Mouse (Mus musculus) neural tube, embryonic 12.5 days (tissue): ENCODE measurements around the gene En2. TPM values are rescaled to one million over a fixed set of nuclear protein-coding genes. Genes with fewer than 3 reads are reported as not detected.
A peak's percentile ranks its signal among the peaks of the same experiment; 100 is the strongest.

Experiments used
- ATAC-seq: fragments of 200-750 bp; cut with Nextera tagmentation; 2 replicates; pipeline ENCODE4 v1.8.0; 2017; ENCODE audit warnings: low read depth, mild to moderate bottlenecking, moderate TSS enrichment, moderate library complexity; ENCODE audit not compliant: low FRiP score
- H3K27ac ChIP-seq: fragments of 300-500 bp; sonication (generic); 2 replicates; pipeline ENCODE4 v1.5.1; 2016
- H3K27me3 ChIP-seq: fragments of 300-500 bp; sonication (generic); replicated peaks from 2 replicates; pipeline ENCODE4 v1.6.1; 2016; ENCODE audit warnings: mild to moderate bottlenecking
- H3K36me3 ChIP-seq: fragments of 300-500 bp; sonication (generic); 2 replicates; pipeline ENCODE4 v1.6.1; 2016; ENCODE audit warnings: mild to moderate bottlenecking
- H3K4me1 ChIP-seq: fragments of 300-500 bp; sonication (generic); 2 replicates; pipeline ENCODE4 v1.6.1; 2016
- H3K4me2 ChIP-seq: fragments of 300-500 bp; sonication (generic); replicated peaks from 2 replicates; pipeline ENCODE4 v1.6.1; 2016; ENCODE audit warnings: mild to moderate bottlenecking
- H3K4me3 ChIP-seq: fragments of 300-500 bp; sonication (generic); 2 replicates; pipeline ENCODE4 v1.5.1; 2016
- H3K9ac ChIP-seq: fragments of 300-500 bp; sonication (generic); 2 replicates; pipeline ENCODE4 v1.6.1; 2016; ENCODE audit warnings: mild to moderate bottlenecking
- H3K9me3 ChIP-seq: fragments of 300-500 bp; sonication (generic); 2 replicates; pipeline ENCODE4 v1.6.1; 2016; ENCODE audit warnings: mild to moderate bottlenecking
- WGBS: fragments of 180-500 bp; shearing (Covaris S2); methylation state at CpG from one replicate; pipeline ENCODE4 v1.1.7; 2016; 5-methylcytosine and 5-hydroxymethylcytosine counted together
- polyA plus RNA-seq: library from polyadenylated mRNA; unstranded; fragments of >200 nt; fragmentation: Nextera tagmentation; extraction: Ambion mirVana; gene quantifications from 2 replicates; pipeline ENCODE4 v1.2.1, GENCODE M21; 2016

En2 gene
- polyA plus RNA-seq, 1 experiment from 2014 or later = 0.05 TPM

DNA sequence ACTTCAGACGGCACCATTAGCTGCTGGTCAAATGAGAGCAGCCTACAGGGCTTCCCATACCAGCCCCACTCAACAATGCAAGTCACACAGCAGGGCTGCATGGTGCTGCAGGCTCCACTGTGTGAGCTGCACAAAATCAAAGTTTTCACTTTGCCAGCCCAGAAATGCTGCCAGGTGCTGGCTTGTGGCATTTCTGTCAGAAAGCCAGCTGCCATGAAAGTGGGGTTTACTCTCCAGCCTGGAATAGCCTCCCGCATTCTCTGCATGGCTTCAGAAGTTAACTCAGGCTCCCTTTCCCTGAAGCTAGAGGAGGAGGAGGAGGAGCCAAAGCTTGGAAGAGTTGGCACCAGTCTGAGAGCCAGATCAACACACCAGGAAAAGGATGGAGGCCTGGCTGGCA lies 29.1 kb upstream of the En2 start:
- H3K9ac ChIP-seq = no peak overlapping the region
- 43% methylated on average over 2 of the region's 2 CpGs for WGBS
- H3K4me2 ChIP-seq = no peak overlapping the region
- no peak overlapping the region for H3K27ac ChIP-seq
- no peaks in the 10 kb centered on the region for H3K4me1 ChIP-seq
- no peak for ATAC-seq
- no peaks in the 10 kb centered on the region for H3K36me3 ChIP-seq
- peaks cover 11% of the 10 kb centered on the region for H3K27me3 ChIP-seq
- H3K9me3 ChIP-seq = no peaks in the 10 kb centered on the region
- H3K4me3 ChIP-seq = no peak overlapping the region

DNA sequence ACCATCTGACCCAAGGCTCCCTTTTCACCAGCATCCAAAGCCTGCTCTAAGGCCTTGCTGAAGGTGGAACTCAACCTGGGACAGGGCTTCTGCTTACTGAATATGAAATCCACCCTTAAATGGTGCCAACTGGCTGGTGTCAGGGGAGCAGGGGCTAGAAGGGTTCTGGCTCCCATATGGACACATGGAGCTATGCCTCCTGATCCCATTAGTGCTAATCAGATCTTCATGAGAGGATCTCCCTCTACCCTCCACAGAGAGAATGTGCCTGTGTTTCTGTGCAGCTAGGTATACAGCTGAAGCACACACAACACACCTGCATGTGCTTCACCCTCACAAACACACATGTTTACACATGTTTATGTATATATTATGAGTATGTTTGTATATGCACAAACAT lies 20.9 kb upstream of the En2 start:
- Histone ChIP-seq H3K27ac (no peak overlapping the region), H3K9me3 (no peaks in the 10 kb centered on the region), H3K9ac (no peak overlapping the region), H3K36me3 (no peaks in the 10 kb centered on the region), H3K4me3 (no peak overlapping the region), H3K27me3 (no peaks in the 10 kb centered on the region), H3K4me1 (no peaks in the 10 kb centered on the region), H3K4me2 (no peak overlapping the region)
- ATAC-seq = no peak

DNA sequence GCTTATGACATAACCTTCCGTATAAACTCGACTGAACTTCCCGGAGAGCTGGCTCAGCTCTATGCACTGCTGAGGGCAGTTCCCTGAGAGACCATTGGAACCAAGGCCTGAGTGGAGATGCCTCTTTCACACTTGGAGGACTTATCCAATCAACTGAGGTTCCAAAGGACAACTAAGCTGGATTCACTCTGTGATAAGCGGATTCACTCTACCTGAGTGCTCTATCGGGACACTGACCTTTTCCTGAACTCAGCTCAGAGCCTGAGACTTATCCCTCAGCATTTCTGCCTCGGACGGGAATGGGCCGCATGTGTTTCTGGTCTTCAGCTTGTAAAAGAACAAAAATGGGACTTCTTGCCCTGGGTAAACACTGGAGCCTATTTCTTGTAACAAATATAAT lies 19.5 kb upstream of the En2 start:
- no peak overlapping the region for H3K9ac ChIP-seq
- 0 out of 2 replicates have a peak, but pooled peaks cover 3% of the 10 kb centered on the region for H3K27me3 ChIP-seq
- H3K4me3 ChIP-seq = no peak overlapping the region
- no peak for ATAC-seq
- H3K9me3 ChIP-seq = no peaks in the 10 kb centered on the region
- H3K4me2 ChIP-seq = no peak overlapping the region
- WGBS = 86% methylated on average over 8 of the region's 8 CpGs
- H3K27ac ChIP-seq = no peak overlapping the region
- no peaks in the 10 kb centered on the region for H3K4me1 ChIP-seq
- H3K36me3 ChIP-seq = no peaks in the 10 kb centered on the region

DNA sequence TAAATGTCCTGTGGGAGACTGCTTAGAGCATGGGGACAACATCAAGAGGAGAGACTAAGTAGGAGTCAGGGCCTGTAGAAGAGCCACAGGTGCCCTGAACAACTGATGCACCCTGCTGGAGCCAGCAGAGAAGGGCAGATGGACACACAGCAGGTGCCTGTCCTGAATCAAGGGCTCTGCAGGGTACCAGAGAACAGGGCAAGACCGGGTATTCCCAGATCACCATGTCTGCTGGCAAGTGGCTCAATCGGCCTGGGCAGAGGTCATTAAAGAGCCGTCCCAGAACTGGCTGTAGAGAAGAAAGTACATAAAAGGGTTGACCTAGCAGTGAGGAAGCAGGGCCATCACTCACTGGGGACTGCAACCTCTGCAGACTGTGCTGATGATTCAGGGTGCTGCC lies 17.0 kb upstream of the En2 start:
- no peaks in the 10 kb centered on the region for H3K9me3 ChIP-seq
- no peak overlapping the region for H3K9ac ChIP-seq
- WGBS = 37% methylated on average over 3 of the region's 3 CpGs
- H3K36me3 ChIP-seq = no peaks in the 10 kb centered on the region
- no peak for ATAC-seq
- no peak overlapping the region for H3K27ac ChIP-seq
- H3K27me3 ChIP-seq = 0 out of 2 replicates have a peak, but pooled peaks cover 8% of the 10 kb centered on the region
- H3K4me1 ChIP-seq = no peaks in the 10 kb centered on the region
- no peak overlapping the region for H3K4me3 ChIP-seq
- H3K4me2 ChIP-seq = no peak overlapping the region

DNA sequence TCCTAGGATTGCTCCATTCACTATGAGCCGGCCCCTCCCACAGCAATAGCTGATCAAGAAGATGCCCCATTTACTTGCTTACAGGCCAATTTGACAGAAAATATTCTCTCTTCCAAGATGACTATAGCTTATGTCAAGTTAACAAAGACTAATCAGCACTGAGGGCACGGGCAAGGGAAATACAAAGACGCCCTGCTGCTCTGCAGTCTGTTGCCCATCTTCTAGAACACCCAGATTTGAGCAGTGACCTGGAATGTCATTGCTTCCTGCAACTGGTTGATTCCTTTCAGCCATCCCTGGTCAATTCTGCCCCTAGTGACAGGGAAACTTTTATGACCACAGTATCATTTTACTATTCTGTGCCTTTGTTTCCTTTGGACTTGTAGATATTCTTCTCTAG lies 16.1 kb upstream of the En2 start:
- H3K9me3 ChIP-seq = no peaks in the 10 kb centered on the region
- WGBS = 60% methylated on average over 3 of the region's 3 CpGs
- ATAC-seq = no peak
- no peak overlapping the region for H3K4me2 ChIP-seq
- H3K36me3 ChIP-seq = no peaks in the 10 kb centered on the region
- H3K27me3 ChIP-seq = peaks cover 14% of the 10 kb centered on the region; the same call in 1 of the 2 replicates
- no peak overlapping the region for H3K4me3 ChIP-seq
- H3K9ac ChIP-seq = no peak overlapping the region
- H3K4me1 ChIP-seq = no peaks in the 10 kb centered on the region
- H3K27ac ChIP-seq = no peak overlapping the region

DNA sequence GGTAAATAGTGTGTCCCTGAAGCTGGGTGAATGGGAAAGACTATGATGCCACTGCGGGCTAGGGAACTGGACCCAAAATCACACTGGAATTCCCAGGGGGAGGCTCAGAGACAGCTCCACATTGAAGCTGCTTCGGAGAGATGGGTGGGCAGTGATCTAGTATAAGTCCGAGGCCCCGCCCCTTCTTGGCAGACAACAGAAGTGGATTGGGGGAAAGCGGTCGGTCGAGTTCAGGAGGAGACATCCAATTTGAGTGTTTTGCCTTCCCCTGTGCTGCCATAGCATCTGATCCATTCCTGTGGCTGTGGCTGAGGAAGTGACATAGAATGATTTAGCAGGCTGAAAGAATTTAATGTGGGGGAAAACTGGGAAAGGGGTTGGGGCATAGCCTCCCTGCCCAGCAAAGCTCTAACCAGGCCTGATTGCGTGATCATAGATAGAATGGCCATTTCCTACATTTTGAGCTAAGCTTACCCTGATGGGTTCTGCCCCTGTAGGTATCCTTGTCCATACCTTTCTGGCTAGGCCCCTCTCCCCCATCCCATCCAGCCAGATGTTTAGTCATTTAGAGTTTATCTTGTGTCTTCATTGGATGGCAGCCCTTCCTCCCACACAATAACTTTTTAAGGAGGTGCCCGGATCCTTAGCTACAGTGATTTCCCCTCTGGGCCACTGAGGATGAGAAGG lies 8.3 kb upstream of the En2 start:
- no peak overlapping the region for H3K4me3 ChIP-seq
- H3K4me1 ChIP-seq = peaks cover 4% of the 10 kb centered on the region; the same call in 1 of the 2 replicates
- H3K9me3 ChIP-seq = no peaks in the 10 kb centered on the region
- H3K4me2 ChIP-seq = no peak overlapping the region
- ATAC-seq = no peak
- no peaks in the 10 kb centered on the region for H3K36me3 ChIP-seq
- no peak overlapping the region for H3K9ac ChIP-seq
- no peak overlapping the region for H3K27ac ChIP-seq
- WGBS = 1% methylated on average over 9 of the region's 9 CpGs
- H3K27me3 ChIP-seq = peaks cover 84% of the 10 kb centered on the region

DNA sequence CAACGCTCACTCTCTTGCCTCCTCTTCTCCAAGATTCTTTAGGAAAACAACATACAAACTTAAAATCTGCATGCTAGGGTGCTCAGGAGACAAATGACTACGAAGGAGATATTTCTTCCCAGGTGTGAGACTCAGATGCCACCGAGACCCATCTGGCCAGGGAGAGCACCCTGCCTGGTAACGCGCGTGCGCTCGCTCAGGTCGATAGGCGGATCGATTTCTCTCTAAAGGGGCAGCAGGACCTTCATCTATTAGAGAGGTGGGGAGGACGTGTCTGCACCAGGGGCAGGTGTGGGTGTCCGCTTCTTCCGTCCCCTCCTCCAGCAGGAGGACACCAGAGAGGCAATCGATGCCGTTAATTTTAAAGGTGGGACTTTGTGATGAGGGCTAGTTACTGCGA lies 7.7 kb upstream of the En2 start:
- under 1% methylated on average over 17 of the region's 17 CpGs for WGBS
- no peaks in the 10 kb centered on the region for H3K36me3 ChIP-seq
- ATAC-seq = no peak
- no peak overlapping the region for H3K9ac ChIP-seq
- peaks cover 4% of the 10 kb centered on the region; the same call in 1 of the 2 replicates for H3K4me1 ChIP-seq
- H3K4me2 ChIP-seq = peak overlapping the region; percentile 18
- no peak overlapping the region for H3K4me3 ChIP-seq
- peaks cover 85% of the 10 kb centered on the region for H3K27me3 ChIP-seq
- H3K27ac ChIP-seq = no peak overlapping the region
- H3K9me3 ChIP-seq = no peaks in the 10 kb centered on the region

DNA sequence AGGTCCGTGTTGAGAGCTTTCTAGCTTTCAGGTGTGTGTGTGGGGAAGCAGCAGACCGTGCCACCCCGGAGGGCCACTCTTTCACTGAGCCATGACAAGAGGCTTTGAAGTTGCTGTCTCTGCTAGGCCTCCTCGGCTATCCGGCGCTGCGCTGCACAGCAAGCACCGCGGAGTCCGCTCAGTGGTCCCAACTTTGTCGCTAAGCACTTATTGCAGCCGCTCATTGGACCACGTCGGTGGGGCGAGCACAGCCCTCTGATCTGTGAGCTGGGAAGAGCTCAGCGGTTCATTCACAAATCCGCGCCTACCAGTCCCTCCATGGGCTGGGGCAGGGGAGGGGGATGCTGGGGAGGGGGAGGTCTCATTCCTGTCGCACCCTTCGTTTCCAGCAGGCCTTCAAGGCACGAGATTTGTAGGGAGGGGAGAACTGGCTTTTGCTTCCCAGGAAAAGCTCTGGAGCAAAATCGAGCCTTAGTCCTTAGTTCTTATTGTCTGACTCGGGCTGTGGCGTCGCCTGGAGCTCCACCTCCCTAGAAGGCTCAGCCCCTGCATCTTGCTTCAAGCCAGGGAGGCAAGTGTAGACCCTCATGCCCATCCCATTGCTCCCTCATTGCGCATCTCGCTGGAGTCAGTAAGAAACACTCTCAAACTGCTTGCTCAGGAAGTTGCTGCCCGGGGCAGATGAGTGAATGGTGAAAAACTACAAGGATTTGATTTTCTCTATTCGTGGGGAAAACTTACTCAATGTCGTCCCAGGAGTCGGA lies 7.0 kb upstream of the En2 start:
- Histone ChIP-seq H3K4me3 (no peak overlapping the region; the same call in 1 of the 2 replicates), H3K4me2 (peak overlapping the region; percentile 18), H3K4me1 (peaks cover 4% of the 10 kb centered on the region; the same call in 1 of the 2 replicates), H3K27me3 (peaks cover 92% of the 10 kb centered on the region), H3K9me3 (no peaks in the 10 kb centered on the region), H3K9ac (no peak overlapping the region), H3K27ac (no peak overlapping the region), H3K36me3 (no peaks in the 10 kb centered on the region)
- ATAC-seq = peak; percentile 52; the same call in 1 of the 2 replicates
- under 1% methylated on average over 31 of the region's 31 CpGs for WGBS

DNA sequence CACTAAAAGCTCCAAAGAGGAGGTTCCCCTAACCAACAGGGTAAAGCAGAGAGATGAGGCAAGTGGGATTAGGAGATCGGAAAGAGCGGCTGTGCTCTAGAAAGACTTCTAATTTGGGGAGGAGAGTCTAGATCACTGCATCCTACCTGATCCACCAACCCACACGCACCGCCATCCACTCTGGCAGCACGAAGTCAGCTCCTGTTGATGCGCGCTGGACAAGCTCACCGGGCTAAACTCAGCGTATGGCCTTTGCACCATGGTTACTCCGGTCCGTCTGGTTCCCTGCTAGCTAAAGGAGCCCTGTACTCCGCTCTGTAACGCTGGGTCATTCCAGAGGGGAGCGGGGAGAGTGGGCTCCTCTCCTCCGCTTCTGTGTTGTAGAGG lies 6.4 kb upstream of the En2 start:
- Histone ChIP-seq H3K27me3 (peaks cover 95% of the 10 kb centered on the region), H3K4me1 (peaks cover 4% of the 10 kb centered on the region; the same call in 1 of the 2 replicates), H3K9me3 (no peaks in the 10 kb centered on the region), H3K36me3 (no peaks in the 10 kb centered on the region), H3K4me3 (no peak overlapping the region), H3K9ac (no peak overlapping the region), H3K27ac (no peak overlapping the region), H3K4me2 (no peak overlapping the region)
- under 1% methylated on average over 15 of the region's 15 CpGs for WGBS
- ATAC-seq = no peak

DNA sequence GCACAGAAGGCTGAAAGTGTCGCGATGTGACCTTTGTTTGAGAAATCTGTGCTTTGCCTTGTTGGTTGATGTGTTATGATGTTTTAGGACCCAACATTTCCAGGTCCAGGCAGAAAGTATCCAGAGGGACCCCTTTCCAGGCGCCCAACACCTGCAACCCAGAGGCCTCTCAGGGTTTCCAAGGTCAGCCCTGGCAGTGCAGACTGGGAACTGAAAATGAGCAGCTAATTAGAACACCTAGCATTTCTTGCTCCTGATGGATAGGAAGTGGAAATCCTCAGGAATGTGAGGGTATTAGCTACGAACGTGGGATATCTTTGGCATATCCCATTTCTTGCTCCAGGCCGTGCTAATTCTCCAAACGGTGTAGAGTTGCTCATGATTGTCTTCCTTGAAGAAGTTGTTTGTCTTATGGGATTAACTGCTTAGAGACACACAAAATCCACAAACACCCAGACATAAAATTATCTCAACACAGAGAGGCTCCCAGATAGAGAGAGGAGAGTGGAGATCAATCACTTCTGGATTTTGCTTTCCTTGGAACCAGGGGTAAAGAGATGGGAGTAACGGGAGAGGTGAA lies 5.5 kb upstream of the En2 start:
- H3K27me3 ChIP-seq = peaks cover 98% of the 10 kb centered on the region
- H3K36me3 ChIP-seq = no peaks in the 10 kb centered on the region
- no peak overlapping the region for H3K9ac ChIP-seq
- H3K9me3 ChIP-seq = no peaks in the 10 kb centered on the region
- ATAC-seq = no peak
- no peak overlapping the region for H3K27ac ChIP-seq
- H3K4me3 ChIP-seq = no peak overlapping the region
- peaks cover 4% of the 10 kb centered on the region; the same call in 1 of the 2 replicates for H3K4me1 ChIP-seq
- WGBS = 3% methylated on average over 8 of the region's 8 CpGs
- H3K4me2 ChIP-seq = no peak overlapping the region

DNA sequence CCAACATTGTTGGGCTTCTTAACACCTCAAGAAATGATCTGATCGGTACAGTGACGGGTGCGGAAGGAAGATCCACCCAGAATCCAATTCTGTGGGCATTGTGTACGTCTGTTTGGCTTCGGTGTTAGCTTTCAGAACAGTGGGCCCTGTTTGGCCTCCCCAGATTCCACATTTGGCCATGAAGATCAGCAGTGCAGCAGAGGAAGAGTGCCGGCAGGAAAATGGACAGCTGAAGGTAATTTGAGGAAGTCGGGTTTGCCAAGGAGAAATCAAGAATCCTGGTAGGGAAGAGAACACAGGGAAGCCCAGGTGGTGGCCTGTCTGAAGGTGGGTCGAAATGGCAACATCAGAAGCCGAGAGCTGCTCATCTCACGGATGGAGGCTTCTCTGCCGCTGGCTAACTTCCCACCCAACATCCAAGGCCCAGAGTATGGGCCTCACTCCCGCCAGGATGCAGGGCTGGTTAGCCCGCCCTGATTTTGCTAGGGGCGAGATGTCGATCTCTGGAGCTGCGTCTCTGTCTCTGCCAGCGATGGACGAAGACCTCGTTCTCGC lies 4.0 kb upstream of the En2 start:
- H3K27me3 ChIP-seq = peaks cover 99% of the 10 kb centered on the region
- no peak for ATAC-seq
- no peak overlapping the region for H3K9ac ChIP-seq
- 1% methylated on average over 20 of the region's 20 CpGs for WGBS
- H3K27ac ChIP-seq = no peak overlapping the region
- peaks cover 18% of the 10 kb centered on the region for H3K4me1 ChIP-seq
- no peak overlapping the region; the same call in 1 of the 2 replicates for H3K4me2 ChIP-seq
- no peaks in the 10 kb centered on the region for H3K9me3 ChIP-seq
- H3K4me3 ChIP-seq = no peak overlapping the region
- no peaks in the 10 kb centered on the region for H3K36me3 ChIP-seq

DNA sequence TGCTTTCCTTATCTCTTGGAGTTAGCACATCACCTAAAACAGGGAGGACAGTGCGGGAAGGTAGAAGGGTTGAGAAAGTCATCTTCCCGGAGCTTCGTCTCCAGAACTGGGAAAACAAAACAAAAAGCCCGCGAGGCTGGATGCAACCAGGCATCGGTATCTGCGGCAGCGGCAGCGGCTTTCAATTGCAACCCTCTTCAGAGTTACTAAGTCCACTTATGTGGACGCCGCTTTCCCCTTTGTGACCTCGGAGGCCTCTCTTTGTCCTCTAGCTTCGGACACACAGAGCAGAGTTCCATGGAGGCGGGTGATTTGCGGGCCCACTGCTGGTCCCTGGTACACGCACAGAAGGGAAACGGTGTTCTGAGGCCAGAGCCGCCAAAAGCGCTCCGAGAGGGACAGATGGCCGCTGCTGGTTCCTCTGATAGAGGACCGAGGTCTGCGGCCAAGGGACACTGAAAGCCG lies 3.5 kb upstream of the En2 start:
- no peak for ATAC-seq
- no peak overlapping the region for H3K27ac ChIP-seq

More for the DNA sequence above, 3.5 kb upstream of the En2 start:
- no peak overlapping the region; the same call in 1 of the 2 replicates for H3K4me2 ChIP-seq
- peaks cover 23% of the 10 kb centered on the region for H3K4me1 ChIP-seq
- H3K4me3 ChIP-seq = no peak overlapping the region
- no peak overlapping the region for H3K9ac ChIP-seq
- H3K36me3 ChIP-seq = no peaks in the 10 kb centered on the region
- under 1% methylated on average over 24 of the region's 24 CpGs for WGBS
- no peaks in the 10 kb centered on the region for H3K9me3 ChIP-seq
- peaks cover 99% of the 10 kb centered on the region for H3K27me3 ChIP-seq
